Mouse (Mus musculus) lung, embryonic 14.5 days (tissue): ENCODE data around the gene Cd93. TPM values are rescaled to one million over a fixed set of nuclear protein-coding genes. Genes with fewer than 3 reads are reported as not detected.

Experiments used
- ATAC-seq: fragments of 200-750 bp; cut with Nextera tagmentation; 2 replicates; pipeline ENCODE4 v1.8.0; 2017; ENCODE audit warnings: mild to moderate bottlenecking, moderate TSS enrichment, moderate library complexity; ENCODE audit not compliant: insufficient read depth
- DNase-seq: peaks from one replicate; pipeline ENCODE4 v3.0.0-alpha.2; 2015
- H3K27ac ChIP-seq: fragments of 300-500 bp; sonication (generic); 2 replicates; pipeline ENCODE4 v1.5.1; 2014; ENCODE audit warnings: low read depth, mild to moderate bottlenecking, moderate library complexity
- H3K27me3 ChIP-seq: fragments of 300-500 bp; sonication (generic); 2 replicates; pipeline ENCODE4 v1.6.1; 2014; ENCODE audit warnings: low read length, control low read depth; ENCODE audit not compliant: insufficient read depth
- H3K36me3 ChIP-seq: fragments of 300-500 bp; sonication (generic); 2 replicates; pipeline ENCODE4 v1.6.1; 2014; ENCODE audit warnings: control low read depth; ENCODE audit not compliant: insufficient read depth
- H3K4me1 ChIP-seq: fragments of 300-500 bp; sonication (generic); 2 replicates; pipeline ENCODE4 v1.6.1; 2014; ENCODE audit warnings: antibody characterized with exemption, control low read depth; ENCODE audit not compliant: insufficient read depth
- H3K4me2 ChIP-seq: fragments of 300-500 bp; sonication (generic); 2 replicates; pipeline ENCODE4 v1.6.1; 2014; ENCODE audit warnings: mild to moderate bottlenecking
- H3K4me3 ChIP-seq: fragments of 300-500 bp; sonication (generic); 2 replicates; pipeline ENCODE4 v1.5.1; 2014; ENCODE audit warnings: low read depth, low read length
- H3K9ac ChIP-seq: fragments of 300-500 bp; sonication (generic); 2 replicates; pipeline ENCODE4 v1.6.1; 2014
- H3K9me3 ChIP-seq: fragments of 300-500 bp; sonication (generic); 2 replicates; pipeline ENCODE4 v1.6.1; 2016; ENCODE audit warnings: low read depth, low read length, control low read depth
- CTCF ChIP-seq: IDR thresholded peaks from 2 replicates; pipeline ENCODE4 v1.5.1; 2016; ENCODE audit warnings: antibody characterized with exemption, low read depth
- WGBS: fragments of 180-500 bp; shearing (Covaris S2); extraction: QIAGEN DNeasy Blood & Tissue Kit; methylation state at CpG from one replicate; pipeline ENCODE4 v1.1.7; 2014; 5-methylcytosine and 5-hydroxymethylcytosine counted together
- polyA plus RNA-seq: library from polyadenylated mRNA; unstranded; fragments of >200 nt; fragmentation: Nextera tagmentation; extraction: Ambion mirVana; gene quantifications from 2 replicates; pipeline ENCODE4 v1.2.1, GENCODE M21; 2014

Cd93 gene
- polyA plus RNA-seq, 1 experiment from 2014 or later, result 33.7 TPM

- DNase-seq, result no peak
- Histone ChIP-seq H3K9ac (no peak overlapping the region), H3K27me3 (no peaks in the 10 kb centered on the region), H3K4me3 (no peak overlapping the region), H3K4me2 (no peak overlapping the region), H3K4me1 (peaks cover 6% of the 10 kb centered on the region; the same call in 1 of the 2 replicates), H3K9me3 (no peaks in the 10 kb centered on the region), H3K36me3 (no peaks in the 10 kb centered on the region), H3K27ac (peak overlapping the region; percentile 48; the same call in 1 of the 2 replicates)
- TF ChIP-seq CTCF, result no peak
- ATAC-seq, result no peak
- WGBS, result 71% methylated on average over 2 of the region's 2 CpGs
These were observed 34.0 kb upstream of the Cd93 start for GRCm38 (mm10) chr2:148477346-148477745.

- peak; percentile 1; the same call in 1 of the 2 replicates for ATAC-seq
- no peaks in the 10 kb centered on the region for H3K9me3 ChIP-seq
- DNase-seq, result no peak
- H3K36me3 ChIP-seq, result no peaks in the 10 kb centered on the region
- no peaks in the 10 kb centered on the region for H3K27me3 ChIP-seq
- TF ChIP-seq CTCF, result no peak
- peaks cover 6% of the 10 kb centered on the region; the same call in 1 of the 2 replicates for H3K4me1 ChIP-seq
- 51% methylated on average over 4 of the region's 4 CpGs for WGBS
- H3K4me3 ChIP-seq, result no peak overlapping the region
- H3K27ac ChIP-seq, result peak overlapping the region; percentile 75; the same call in 1 of the 2 replicates
- H3K9ac ChIP-seq, result no peak overlapping the region
- no peak overlapping the region for H3K4me2 ChIP-seq
These were observed 33.2 kb upstream of the Cd93 start for GRCm38 (mm10) chr2:148476576-148476975.

GRCm38 (mm10) chr2:148475879-148476495 lies 32.6 kb upstream of the Cd93 start:
- WGBS, result 43% methylated on average over 5 of the region's 5 CpGs
- Histone ChIP-seq H3K9me3 (no peaks in the 10 kb centered on the region), H3K4me1 (peaks cover 6% of the 10 kb centered on the region; the same call in 1 of the 2 replicates), H3K4me3 (no peak overlapping the region), H3K27me3 (no peaks in the 10 kb centered on the region), H3K9ac (no peak overlapping the region), H3K27ac (peak overlapping the region; percentile 75; the same call in 1 of the 2 replicates), H3K36me3 (no peaks in the 10 kb centered on the region), H3K4me2 (no peak overlapping the region)
- DNase-seq, result peak; percentile 86
- ATAC-seq, result peak; percentile 84
- TF ChIP-seq CTCF, result no peak

GRCm38 (mm10) chr2:148469341-148470238 lies 26.2 kb upstream of the Cd93 start:
- H3K27ac ChIP-seq, result peak overlapping the region; percentile 79; the same call in 1 of the 2 replicates
- peak; percentile 61 for DNase-seq
- WGBS, result 25% methylated on average over 6 of the region's 7 CpGs

GRCm38 (mm10) chr2:148467921-148468440 lies 24.6 kb upstream of the Cd93 start:
- Histone ChIP-seq H3K4me2 (no peak overlapping the region), H3K36me3 (no peaks in the 10 kb centered on the region), H3K27ac (no peak overlapping the region), H3K9ac (no peak overlapping the region), H3K27me3 (no peaks in the 10 kb centered on the region), H3K4me1 (peaks cover 7% of the 10 kb centered on the region; the same call in 1 of the 2 replicates), H3K4me3 (no peak overlapping the region), H3K9me3 (no peaks in the 10 kb centered on the region)
- TF ChIP-seq CTCF, result no peak
- 69% methylated on average over 3 of the region's 3 CpGs for WGBS
- DNase-seq (no peak), ATAC-seq (no peak)

More at GRCm38 (mm10) chr2:148469341-148470238, 26.2 kb upstream of the Cd93 start:
- peak; percentile 90 for ATAC-seq
- H3K4me3 ChIP-seq, result no peak overlapping the region
- no peak overlapping the region for H3K4me2 ChIP-seq
- H3K4me1 ChIP-seq, result peaks cover 7% of the 10 kb centered on the region; the same call in 1 of the 2 replicates
- TF ChIP-seq CTCF, result peak; percentile 20; the same call in 1 of the 2 replicates
- H3K9me3 ChIP-seq, result no peaks in the 10 kb centered on the region
- H3K9ac ChIP-seq, result no peak overlapping the region
- no peaks in the 10 kb centered on the region for H3K36me3 ChIP-seq
- H3K27me3 ChIP-seq, result no peaks in the 10 kb centered on the region

GRCm38 (mm10) chr2:148455341-148455740 lies 12.0 kb upstream of the Cd93 start:
- Histone ChIP-seq H3K27me3 (no peaks in the 10 kb centered on the region), H3K9me3 (no peaks in the 10 kb centered on the region), H3K36me3 (no peaks in the 10 kb centered on the region), H3K4me3 (no peak overlapping the region), H3K4me2 (no peak overlapping the region), H3K27ac (no peak overlapping the region), H3K4me1 (peaks cover 6% of the 10 kb centered on the region; the same call in 1 of the 2 replicates), H3K9ac (no peak overlapping the region)
- no peak for DNase-seq
- ATAC-seq, result no peak
- no peak for TF ChIP-seq CTCF
